Mouse (Mus musculus) v-Abl transformed pro-B cells (cell line): ENCODE results near the gene Iqschfp.

Experiments
- in situ Hi-C, 2 experiments: fragments of 400-800 bp; cut with MboI; formaldehyde crosslinking; loops; one replicate each; pipeline ENCODE4 v1.15.1; 2025; ENCODE audit not compliant: unreplicated experiment in 2 of 2

The Iqschfp gene

DNA sequence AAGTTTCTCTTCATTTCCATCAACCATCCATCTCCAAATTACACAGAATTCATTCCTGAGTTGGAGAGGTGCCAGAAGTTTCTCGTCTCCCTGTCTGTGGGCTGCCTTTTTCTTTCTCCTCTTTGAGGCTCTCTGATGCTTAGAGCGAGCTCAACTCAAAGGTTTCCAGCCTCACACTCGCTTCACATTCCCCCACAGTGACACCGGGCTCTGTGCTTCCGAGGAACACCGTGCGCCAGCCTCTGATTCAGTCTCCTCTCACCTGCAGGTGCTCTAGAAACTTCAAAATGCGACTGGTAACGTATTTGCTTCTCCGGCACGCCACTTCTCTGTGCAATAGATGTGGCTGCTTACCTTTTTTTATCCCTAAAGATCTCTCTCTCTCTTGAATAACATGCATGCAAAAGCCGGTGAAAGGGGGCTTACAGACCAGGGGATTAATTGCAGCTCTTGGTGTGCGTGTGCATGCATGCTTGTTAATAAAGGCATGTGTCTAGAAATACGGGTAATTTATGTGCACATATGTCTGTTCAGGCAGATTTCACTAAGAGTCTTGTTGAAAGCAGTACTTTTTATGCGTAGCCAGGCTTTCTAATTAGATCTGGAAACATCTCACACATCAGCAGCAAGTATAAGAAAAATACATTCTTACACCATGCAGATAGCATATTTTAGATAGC lies at the start of gene Iqschfp, which contains the start of gene Iqcj:
Iqschfp (plus strand) TSS at position 207 of the 680 bp plus-strand sequence.
Iqcj (plus strand) TSS at position 195 of the 680 bp plus-strand sequence.
- in situ Hi-C loops, result no loop called here

GRCm38 (mm10) chr3:67852397-67852796 lies 39.6 kb upstream of the Iqschfp start:
- in situ Hi-C loops, result no loop called here

DNA sequence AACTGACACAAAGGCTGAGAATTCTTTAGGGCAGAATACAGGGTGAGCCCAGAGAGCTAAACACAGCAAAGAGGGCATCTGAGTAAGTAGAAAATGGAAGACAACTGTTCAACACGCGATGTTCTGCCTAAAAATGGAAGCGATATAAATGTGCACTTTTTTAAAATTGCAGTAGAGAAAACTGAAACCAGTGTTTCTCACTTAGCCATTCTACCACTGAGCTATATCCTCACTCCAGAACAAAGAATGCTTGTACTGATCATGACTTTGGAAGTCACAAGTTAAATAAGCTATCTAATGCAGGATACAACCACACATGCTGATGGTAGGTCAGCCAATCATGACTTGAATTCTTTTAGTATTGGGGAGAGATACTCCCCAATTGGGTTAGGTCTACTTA lies 30.5 kb upstream of the Iqschfp start:
- in situ Hi-C loops, result no loop called here

- in situ Hi-C loops, result no loop called here
Observed at GRCm38 (mm10) chr3:67867420-67868065, 24.5 kb upstream of the Iqschfp start.

DNA sequence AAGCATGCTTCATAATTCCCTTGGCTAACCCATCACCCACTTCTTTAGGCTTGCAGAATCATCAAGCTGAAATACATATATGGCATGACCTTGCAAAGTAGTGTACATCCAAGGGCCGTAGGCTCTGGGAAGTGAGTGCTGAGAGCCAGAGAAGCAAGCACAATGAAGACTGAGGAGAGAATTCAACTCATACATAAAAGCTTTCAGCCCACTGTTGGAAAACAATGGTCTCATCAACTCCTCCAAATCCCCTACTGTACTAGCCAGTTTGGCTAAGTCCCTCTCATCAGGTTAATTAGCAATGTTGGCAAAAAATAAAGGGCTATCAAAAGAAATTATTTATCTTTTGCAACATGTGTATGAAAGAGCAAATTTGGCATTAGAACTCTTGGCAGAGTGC lies 22.6 kb upstream of the Iqschfp start:
- in situ Hi-C loops, result no loop called here

GRCm38 (mm10) chr3:67877253-67877652 lies 14.8 kb upstream of the Iqschfp start:
- in situ Hi-C loops, result no loop called here

DNA sequence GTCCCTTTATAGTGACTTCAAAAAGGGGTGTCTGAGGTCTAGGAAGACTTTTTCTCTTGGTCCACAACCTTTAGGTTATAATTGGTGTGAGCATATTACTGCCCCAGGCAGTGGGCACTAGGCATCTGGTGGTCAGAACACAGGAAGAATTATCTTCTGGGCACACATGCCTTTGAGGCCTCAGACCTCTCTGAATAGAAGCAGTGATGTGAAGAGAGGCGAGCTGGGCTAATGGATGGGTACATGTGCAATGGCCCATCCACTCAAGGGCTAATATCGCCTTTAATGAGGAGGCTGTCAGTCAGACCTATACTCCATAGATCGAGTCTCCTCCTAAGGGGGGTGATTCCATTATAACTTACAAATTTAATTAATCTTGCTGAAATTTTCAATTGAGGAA lies 7.7 kb upstream of the Iqschfp start:
- in situ Hi-C loops, result no loop called here

DNA sequence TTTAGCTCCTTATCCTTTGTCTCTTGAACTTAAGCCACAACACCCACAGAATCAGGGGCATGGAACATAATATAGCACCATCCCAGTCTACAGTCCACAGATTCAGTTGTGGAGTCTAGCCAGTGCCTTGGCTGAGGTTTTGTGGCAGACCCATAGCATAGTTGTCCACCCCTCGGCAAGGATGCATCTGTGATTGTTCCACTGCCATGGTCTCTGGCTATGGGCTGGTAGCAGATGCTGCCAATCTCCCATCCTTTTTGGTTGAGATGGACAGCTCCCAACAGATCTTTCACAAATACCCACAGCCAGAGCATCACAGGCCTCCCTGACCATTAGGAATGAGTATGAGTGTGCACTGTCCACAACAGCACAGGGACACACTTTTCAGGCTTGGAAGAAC lies 5.9 kb upstream of the Iqschfp start:
- in situ Hi-C loops, result no loop called here

- in situ Hi-C loops, result no loop called here
Observed at GRCm38 (mm10) chr3:67887251-67887650, 4.8 kb upstream of the Iqschfp start.

DNA sequence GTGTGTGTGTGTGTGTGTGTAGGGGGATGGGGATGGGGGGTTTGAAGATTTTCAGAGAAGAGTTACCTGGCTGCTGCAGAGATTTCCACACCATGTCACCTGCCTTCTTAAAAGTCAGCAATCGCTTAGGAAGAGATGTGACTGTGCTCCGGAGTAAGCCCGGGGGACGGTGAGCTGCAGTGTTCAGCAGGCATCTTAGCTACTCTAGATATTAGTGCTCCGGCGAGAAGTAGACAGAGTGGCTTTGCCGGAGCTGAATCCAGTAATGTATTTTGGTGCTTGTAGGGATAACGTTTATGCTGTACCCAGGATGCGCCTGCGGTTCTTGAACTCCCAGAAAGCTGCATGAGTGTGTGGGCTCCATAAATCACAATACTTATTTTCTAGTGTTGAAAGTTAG lies 736 bp downstream of the Iqschfp start:
- in situ Hi-C loops, result no loop called here

DNA sequence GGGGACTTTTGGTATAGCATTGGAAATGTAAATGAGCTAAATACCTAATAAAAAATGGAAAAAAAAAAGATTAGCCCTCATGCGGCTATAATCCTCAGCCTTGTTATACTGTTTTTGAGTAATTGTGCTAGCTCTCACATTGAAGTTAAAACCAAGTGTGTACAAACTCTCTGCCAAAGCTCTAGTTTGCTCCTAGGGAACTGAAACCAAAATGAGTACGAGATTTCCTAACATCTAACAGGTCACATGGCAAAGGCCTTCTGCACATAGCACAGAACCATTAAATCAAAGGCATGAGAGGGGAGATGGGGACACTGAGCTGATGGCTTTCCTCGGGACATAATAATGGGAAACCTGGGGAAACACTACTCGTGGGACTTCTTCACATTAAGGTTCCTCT lies 10.5 kb downstream of the Iqschfp start:
- in situ Hi-C loops, result no loop called here

- in situ Hi-C loops, result no loop called here
Observed at GRCm38 (mm10) chr3:67908586-67908985, 16.6 kb downstream of the Iqschfp start.

DNA sequence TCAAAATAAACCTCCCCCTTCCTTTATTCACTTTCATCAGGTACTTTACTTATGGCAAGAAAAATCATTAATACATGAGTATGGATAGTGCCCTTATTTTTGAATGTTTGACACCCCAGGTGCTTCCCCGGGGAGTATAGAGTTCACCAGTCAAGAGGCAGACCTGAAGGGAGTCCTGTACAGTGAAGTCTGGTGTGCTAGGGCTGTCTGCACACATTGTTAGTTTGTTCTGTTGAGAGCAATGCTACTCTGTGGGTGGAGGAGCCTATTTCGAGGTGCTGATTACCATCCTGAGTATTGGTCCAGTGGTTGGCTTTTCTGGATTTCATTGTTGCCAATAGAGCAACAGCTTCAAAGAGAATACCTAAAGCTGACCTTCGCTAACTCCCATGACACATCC lies 26.1 kb downstream of the Iqschfp start:
- in situ Hi-C loops, result no loop called here

- in situ Hi-C loops, result no loop called here
Observed at GRCm38 (mm10) chr3:67918634-67919259, 26.7 kb downstream of the Iqschfp start.

GRCm38 (mm10) chr3:67923095-67923494 lies 31.1 kb downstream of the Iqschfp start:
- in situ Hi-C loops, result no loop called here

DNA sequence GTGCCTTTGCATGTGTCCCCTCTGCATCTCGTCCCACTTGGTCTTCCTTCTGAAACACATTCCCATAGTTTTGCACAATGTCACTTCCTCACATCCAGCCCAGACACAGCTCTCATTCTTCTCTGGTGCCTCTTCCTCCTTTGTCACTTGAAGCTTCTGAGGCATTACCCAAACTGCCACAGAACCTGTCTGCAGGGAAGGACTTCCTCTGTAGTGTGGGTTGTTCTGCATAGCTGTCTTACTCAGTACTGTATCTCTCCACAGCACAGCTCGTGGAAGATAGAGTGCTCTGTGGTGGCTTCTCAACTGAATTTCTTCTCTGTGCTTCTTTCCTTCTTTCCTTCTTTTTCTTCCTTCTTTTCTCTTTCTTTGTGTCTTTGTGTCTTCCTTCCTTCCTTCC lies 33.4 kb downstream of the Iqschfp start:
- in situ Hi-C loops, result no loop called here

GRCm38 (mm10) chr3:67930424-67931133 lies 38.5 kb downstream of the Iqschfp start:
- in situ Hi-C loops, result no loop called here

GRCm38 (mm10) chr3:67931181-67931580 lies 39.1 kb downstream of the Iqschfp start:
- in situ Hi-C loops, result no loop called here

DNA sequence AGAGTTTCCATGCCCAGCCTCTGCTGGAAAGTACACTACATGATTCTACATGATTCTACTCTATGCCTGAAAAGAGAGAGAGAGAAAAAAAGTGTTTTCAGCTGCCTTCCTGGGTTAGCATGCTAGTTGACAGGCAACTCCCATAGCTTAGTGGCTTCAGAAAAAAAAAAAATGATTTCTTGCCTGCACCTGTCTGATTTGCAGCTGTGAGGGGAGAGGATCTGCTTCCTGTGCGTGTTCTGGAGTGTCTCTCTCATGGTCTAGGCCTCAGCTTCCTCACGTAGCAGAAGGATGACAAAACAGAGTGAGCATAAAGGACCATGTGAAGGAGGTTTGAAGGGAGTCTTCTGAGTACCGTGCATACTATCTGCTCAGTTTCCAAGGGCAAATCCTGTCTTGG lies 39.9 kb downstream of the Iqschfp start:
- in situ Hi-C loops, result no loop called here

DNA sequence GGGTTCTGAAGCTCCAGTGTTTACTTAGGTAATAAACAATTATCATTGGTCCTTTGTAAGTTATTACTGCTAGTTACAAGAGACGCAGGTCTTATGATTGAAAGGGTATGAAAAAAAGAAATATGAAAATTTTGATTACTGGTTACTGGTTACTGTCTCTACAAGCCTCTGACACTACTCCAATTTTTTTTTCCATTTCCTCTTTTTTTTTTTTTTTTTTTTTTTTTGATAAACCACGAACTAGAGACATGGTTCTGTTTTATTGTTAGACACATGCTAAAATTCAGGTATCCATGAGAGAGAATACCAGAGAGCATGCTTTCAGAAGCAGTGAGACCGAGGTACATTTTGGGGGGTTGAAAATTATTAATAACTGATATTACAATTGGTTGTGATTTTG lies 43.8 kb downstream of the Iqschfp start:
- in situ Hi-C loops, result no loop called here

GRCm38 (mm10) chr3:67947000-67947399 lies 55.0 kb downstream of the Iqschfp start:
- in situ Hi-C loops, result no loop called here
